Mouse (Mus musculus): ENCODE measurements at regions not wholly inside any gene's neighbourhood (a gene's known extent, or its start where the extent isn't known, plus 50 kb on each side); places are given as distances from the start of the nearest gene placed in this dataset.
"Not testable (repeated sequence)": the region's sequence is repeated elsewhere in the genome, so short reads cannot be mapped to it uniquely, and the experiment has no call there.

GRCm38 (mm10) chr14:53826782-53827181 lies 427.1 kb downstream of the Dad1 start:
- DNase-seq (ENCODE audit: extremely low read depth, insufficient read length, low spot score), result no peak

GRCm38 (mm10) chr14:53806231-53806630 lies 447.7 kb downstream of the Dad1 start:
- DNase-seq (ENCODE audit: extremely low read depth, insufficient read length, low spot score), result no peak

- DNase-seq (ENCODE audit: extremely low read depth, insufficient read length, low spot score), result no peak
These were observed 449.9 kb downstream of the Dad1 start for GRCm38 (mm10) chr14:53803698-53804620.

GRCm38 (mm10) chr14:53802547-53802946 lies 451.4 kb downstream of the Dad1 start:
- DNase-seq (ENCODE audit: extremely low read depth, insufficient read length, low spot score), result no peak

GRCm38 (mm10) chr14:53800508-53801136 lies 453.3 kb downstream of the Dad1 start:
- no peak for DNase-seq (ENCODE audit: extremely low read depth, insufficient read length, low spot score)

- peak; percentile 28 for DNase-seq (ENCODE audit: extremely low read depth, insufficient read length, low spot score)
These were observed 458.7 kb downstream of the Dad1 start for GRCm38 (mm10) chr14:53795160-53795559.

- no peak for DNase-seq (ENCODE audit: extremely low read depth, insufficient read length, low spot score)
These were observed 459.4 kb downstream of the Dad1 start for GRCm38 (mm10) chr14:53794527-53794926.

- DNase-seq (ENCODE audit: extremely low read depth, insufficient read length, low spot score), result not testable (repeated sequence)
These were observed 461.5 kb downstream of the Dad1 start for GRCm38 (mm10) chr14:53792432-53792831.

GRCm38 (mm10) chr14:53785547-53785946 lies 468.4 kb downstream of the Dad1 start:
- DNase-seq (ENCODE audit: extremely low read depth, insufficient read length, low spot score), result not testable (repeated sequence)

- DNase-seq (ENCODE audit: extremely low read depth, insufficient read length, low spot score), result no peak
These were observed 476.5 kb downstream of the Dad1 start for GRCm38 (mm10) chr14:53777375-53777774.

GRCm38 (mm10) chr14:53776717-53777116 lies 477.2 kb downstream of the Dad1 start:
- not testable (repeated sequence) for DNase-seq (ENCODE audit: extremely low read depth, insufficient read length, low spot score)

- not testable (repeated sequence) for DNase-seq (ENCODE audit: extremely low read depth, insufficient read length, low spot score)
These were observed 487.4 kb downstream of the Dad1 start for GRCm38 (mm10) chr14:53766501-53766900.

- not testable (repeated sequence) for DNase-seq (ENCODE audit: extremely low read depth, insufficient read length, low spot score)
These were observed 488.0 kb downstream of the Dad1 start for GRCm38 (mm10) chr14:53765918-53766317.

GRCm38 (mm10) chr14:53760578-53760977 lies 493.3 kb downstream of the Dad1 start:
- not testable (repeated sequence) for DNase-seq (ENCODE audit: extremely low read depth, insufficient read length, low spot score)

- not testable (repeated sequence) for DNase-seq (ENCODE audit: extremely low read depth, insufficient read length, low spot score)
These were observed 496.1 kb downstream of the Dad1 start for GRCm38 (mm10) chr14:53757782-53758181.

GRCm38 (mm10) chr14:53757095-53757494 lies 496.8 kb downstream of the Dad1 start:
- not testable (repeated sequence) for DNase-seq (ENCODE audit: extremely low read depth, insufficient read length, low spot score)

- DNase-seq (ENCODE audit: extremely low read depth, insufficient read length, low spot score), result no peak
These were observed 503.0 kb downstream of the Dad1 start for GRCm38 (mm10) chr14:53750703-53751441.

- not testable (repeated sequence) for DNase-seq (ENCODE audit: extremely low read depth, insufficient read length, low spot score)
These were observed 510.4 kb downstream of the Dad1 start for GRCm38 (mm10) chr14:53743552-53743951.

GRCm38 (mm10) chr14:53742864-53743263 lies 511.0 kb downstream of the Dad1 start:
- DNase-seq (ENCODE audit: extremely low read depth, insufficient read length, low spot score), result not testable (repeated sequence)

GRCm38 (mm10) chr14:53741246-53741645 lies 512.7 kb downstream of the Dad1 start:
- not testable (repeated sequence) for DNase-seq (ENCODE audit: extremely low read depth, insufficient read length, low spot score)

GRCm38 (mm10) chr14:53737962-53738361 lies 515.9 kb downstream of the Dad1 start:
- DNase-seq (ENCODE audit: extremely low read depth, insufficient read length, low spot score), result not testable (repeated sequence)

All from 3134 (cell line).